Mouse (Mus musculus) hematopoietic stem cell, adult 5-6 weeks (primary cell): ENCODE measurements around the gene Fem1a. TPM values are rescaled to one million over a fixed set of nuclear protein-coding genes. Genes with fewer than 3 reads are reported as not detected.

Experiments used
- ATAC-seq, 2 experiments: fragments of 125-278 bp in 1 of 2; replicated peaks in 1 of 2; 2 replicates each; pipeline ENCODE4 v1.8.0; 2016 to 2017; ENCODE audit warnings: inconsistent platforms in 2 of 2, mild to moderate bottlenecking in 2 of 2, moderate number of reproducible peaks in 2 of 2, low read depth in 1 of 2, moderate TSS enrichment in 1 of 2; ENCODE audit not compliant: low FRiP score in 2 of 2, poor library complexity in 2 of 2, severe bottlenecking in 2 of 2, insufficient read depth in 1 of 2, low TSS enrichment in 1 of 2
- total RNA-seq: library from RNA; stranded (forward); fragments of 172-1452, 232-1000 nt; gene quantifications from 2 replicates; pipeline ENCODE4 v1.2.3, GENCODE M21; 2017

Fem1a gene
- 16.4 and 17.1 TPM in 2 replicates for total RNA-seq

DNA sequence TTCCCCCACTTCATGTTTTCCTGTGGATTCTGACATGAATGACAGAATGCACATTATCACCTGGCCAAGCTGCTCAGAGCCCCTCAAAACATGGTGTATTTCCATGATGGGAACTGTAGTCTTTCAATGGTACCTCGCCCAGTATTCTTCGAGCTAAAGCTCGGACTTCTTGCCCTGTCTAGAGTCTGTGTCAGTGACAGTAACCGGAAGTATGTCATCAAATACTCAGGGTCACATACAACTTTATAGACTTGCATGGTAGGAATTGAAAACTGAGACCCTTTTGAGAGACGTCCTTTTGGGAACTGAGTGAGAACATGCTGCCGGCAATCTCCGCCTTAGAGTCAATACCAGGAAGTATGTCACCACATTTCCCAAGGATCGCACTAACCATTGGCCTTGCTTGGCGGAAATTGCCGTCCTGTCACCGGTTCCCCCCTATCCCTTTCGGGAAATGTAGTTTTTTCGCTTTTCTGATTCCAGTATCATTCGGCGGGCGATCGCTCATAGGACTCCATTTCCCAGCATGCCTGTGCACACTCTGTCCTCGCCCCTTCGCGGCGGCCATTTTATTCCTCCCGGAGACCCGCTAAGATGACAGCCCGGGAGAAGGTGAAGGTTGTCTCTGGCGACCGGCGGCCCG is at the start of gene Fem1a:
Fem1a (plus strand) TSS at position 572 of the 643 bp plus-strand sequence.
- ATAC-seq, result peak; percentile 83 to 85

- no peak for ATAC-seq
Measured at GRCm38 (mm10) chr17:56206986-56207674, 49.5 kb upstream of the Fem1a start.

DNA sequence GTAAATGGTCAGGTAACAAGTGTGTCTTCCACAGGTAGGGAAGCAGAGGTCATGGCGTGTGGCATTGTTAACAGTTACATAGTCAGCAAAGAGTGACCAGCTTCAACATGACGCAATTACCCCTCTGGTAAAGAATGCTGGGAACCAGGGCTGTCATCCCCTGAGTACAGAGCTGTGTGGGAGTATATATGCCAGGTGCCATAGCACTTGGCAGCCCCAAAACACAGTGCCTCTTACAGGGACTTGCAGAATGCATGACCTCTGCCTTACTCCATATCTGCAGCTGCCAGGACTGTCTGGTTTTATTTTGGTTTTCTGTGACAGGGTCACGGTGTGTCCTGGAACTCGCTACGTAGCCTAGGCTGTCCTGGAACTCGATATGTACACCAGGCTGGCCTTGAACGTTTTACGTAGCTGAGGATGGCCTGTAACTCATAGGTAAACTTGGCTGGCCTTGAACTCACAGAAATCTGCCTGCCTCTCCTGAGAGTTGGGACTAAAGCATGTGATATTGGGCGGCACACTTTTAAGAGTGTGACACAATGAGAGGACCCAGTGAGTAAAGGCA is 48.6 kb upstream of the Fem1a start:
- no peak for ATAC-seq

DNA sequence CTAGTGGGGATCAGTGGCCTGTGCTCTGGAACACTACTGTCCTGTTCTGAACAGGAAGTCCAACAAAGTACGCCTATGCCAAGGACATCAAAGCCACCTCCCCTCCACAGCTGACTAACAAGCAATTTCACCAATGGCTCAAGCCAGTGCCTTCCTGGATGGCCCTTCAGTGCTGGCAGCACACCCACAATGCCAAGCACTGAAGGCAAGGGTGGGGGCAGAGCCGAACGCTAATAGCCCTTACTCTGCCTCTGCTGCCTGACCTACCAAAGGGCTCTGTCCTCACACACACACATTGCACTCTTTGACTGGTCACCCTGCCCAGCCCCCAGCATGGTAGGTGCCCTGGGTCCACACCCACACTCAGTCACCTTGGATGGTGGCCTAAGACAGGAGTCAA is 47.8 kb upstream of the Fem1a start:
- ATAC-seq, result no peak

DNA sequence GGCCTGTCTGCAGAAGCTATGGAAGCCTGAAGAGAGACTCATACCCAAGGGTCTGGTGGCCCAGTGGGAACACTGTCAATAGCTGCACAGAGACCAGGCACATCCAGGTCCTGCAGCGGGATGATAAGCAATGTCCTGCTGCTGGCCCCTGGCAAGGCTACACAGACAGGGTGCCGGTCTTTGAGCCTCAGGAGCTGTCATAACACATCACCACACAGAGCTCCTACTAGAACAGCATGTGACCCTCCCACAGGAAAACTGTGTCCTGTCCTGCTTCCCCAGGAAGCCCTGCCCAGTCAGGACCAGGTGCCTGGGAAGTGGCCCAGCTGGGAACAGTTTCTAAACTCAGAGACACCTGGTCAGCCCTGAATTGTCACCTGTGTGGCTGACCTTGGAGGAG is 45.5 kb upstream of the Fem1a start:
- ATAC-seq, result no peak

GRCm38 (mm10) chr17:56212676-56213075 is 43.9 kb upstream of the Fem1a start:
- peak; percentile 38 to 39; a peak in 2 of 4 replicates for ATAC-seq

- no peak for ATAC-seq
Measured at GRCm38 (mm10) chr17:56214229-56214628, 42.4 kb upstream of the Fem1a start.

- ATAC-seq, result no peak
Measured at GRCm38 (mm10) chr17:56217670-56218069, 38.9 kb upstream of the Fem1a start.

DNA sequence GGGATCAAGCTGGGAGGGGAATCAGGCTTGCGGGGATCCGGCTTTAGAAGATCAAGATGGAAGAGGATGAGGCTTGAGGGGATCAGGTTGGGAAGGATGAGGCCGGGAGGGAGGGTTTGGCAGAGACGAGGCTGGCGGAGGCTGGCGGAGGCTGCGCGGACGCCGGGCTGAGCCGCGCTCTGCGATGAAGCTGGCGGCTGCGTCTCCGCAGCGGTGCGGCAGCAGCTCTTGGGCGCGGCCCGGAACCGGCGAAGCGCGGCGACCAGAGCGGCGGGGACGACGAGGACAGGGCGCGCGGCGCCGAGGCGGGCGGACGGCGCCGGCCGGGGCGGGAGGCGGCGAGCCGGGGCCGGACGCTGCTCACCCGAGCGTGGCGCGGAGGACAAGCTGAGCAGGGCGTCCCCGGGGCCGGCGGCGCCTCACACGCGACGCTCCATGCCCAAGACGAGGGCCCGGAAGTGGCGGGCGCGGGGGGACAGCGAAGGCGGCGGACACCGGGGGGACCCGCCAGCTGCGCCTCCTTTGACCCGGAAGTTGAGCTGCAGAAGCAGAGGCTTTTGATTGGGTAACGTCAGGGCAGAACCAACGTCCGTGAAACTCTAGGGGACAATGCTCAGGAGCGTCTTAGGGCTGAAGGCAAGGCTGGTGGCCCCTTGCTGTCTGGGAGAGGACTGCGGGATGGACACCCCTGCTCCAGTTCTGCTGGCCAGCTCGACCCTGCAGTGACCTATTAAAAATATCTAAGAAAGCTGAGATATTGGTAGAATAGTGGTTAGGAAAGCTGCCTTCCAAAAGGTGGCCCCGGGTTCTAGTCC is 38.0 kb upstream of the Fem1a start, which contains the start of gene Dpp9:
Dpp9 (minus strand) TSS at position 529 of the 815 bp plus-strand sequence.
- peak; percentile 98 for ATAC-seq

- 0 out of 4 replicates have a peak, but pooled peaks of 1 of the 2 experiments have one; percentile 3 for ATAC-seq
Measured at GRCm38 (mm10) chr17:56219251-56219650, 37.4 kb upstream of the Fem1a start.

DNA sequence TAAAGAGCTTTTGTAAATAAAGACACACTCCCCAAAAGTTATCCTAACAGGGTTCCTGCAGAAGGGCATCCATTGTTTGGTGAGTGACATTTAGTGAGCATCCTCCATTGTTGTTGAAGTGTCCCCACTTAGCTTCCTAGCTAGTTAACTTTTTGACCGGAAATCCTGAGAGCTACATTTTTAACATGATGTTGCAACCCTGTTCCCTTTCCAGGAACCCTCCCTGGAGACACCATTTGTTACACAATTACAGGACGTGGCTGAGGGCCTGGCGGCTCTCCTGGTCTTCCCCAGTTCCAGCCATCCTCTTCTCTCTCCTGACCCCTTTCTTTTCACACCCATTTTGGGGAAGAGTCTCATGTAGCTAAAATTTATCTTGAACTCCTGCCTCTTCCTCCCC is 36.8 kb upstream of the Fem1a start:
- ATAC-seq, result no peak

GRCm38 (mm10) chr17:56224916-56225315 is 31.7 kb upstream of the Fem1a start:
- ATAC-seq, result no peak

GRCm38 (mm10) chr17:56226566-56226965 is 30.0 kb upstream of the Fem1a start:
- ATAC-seq, result no peak

DNA sequence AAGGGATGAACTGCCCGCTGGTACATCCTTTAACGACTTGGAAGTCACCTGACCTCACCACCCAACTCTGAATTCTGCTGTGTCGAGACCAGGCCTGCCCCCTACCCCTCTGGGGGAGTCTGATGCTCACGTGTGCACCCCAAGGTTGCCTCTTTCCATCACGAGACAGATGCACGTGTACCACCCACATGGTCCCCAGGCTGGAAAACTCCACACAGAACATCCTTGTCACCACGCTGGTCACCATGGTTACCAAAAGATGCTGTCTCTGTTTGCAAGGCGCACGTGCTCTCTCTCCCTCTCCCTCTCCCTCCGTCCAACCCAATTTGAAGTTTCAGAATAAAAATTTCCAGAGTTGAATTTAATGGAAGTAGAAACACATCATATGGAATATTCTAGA is 26.7 kb upstream of the Fem1a start:
- no peak for ATAC-seq

DNA sequence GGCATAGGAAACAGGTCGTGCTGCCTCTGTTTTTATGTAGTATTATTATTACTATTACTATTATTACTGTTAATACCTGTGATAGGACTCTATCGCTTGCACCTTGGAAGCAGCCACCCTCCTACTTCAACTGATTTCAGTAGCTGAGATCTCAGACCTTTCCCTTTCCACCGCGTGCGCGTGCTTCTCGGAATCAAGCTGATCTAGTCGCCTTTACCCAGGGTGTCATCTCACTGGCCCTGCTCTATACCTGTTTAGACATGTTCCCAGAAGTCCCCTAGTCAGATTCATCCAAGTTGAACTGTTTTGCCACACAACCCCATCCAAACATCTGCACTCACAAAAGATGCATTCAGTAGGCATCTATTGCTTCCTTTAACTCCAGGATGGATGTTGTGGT is 23.2 kb upstream of the Fem1a start:
- no peak for ATAC-seq

DNA sequence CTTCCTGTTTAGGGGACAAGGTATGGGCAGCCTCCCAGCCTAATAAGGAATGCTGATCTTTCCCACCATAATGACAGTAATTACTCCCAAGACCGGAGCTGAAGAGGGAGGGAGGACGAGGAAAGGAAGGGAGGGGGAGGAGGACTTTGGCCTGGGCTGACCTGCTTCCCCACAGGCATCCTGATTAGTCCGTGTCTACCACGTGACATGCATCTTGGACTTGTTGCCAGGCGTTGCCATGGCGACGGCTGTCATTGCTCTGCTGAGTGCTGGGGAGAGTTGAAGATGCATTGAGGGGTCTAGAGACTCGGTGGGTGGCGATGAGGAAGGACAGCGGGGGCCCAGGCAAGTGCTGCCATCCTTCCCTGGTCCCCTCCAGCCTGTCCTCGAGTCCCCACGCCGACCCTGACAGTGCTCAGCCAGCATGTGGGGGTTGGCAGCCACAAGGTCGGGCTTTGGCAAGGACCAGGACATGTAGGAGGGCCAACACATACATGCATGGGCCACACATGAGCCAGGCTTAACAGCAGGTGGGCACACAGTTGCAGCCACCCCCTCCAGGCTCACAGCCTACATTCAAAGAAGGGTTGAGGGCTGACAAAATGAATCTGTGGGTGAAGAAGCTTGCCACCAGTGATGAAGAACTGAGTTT is 22.7 kb upstream of the Fem1a start:
- ATAC-seq, result peak; percentile 32 to 56; a peak in 2 of 4 replicates
